Mouse (Mus musculus): ENCODE results near the gene Osgin1. TPM values are rescaled to one million over a fixed set of nuclear protein-coding genes. Genes with fewer than 3 reads are reported as not detected.

Gene Osgin1
- polyA plus RNA-seq, 1 experiment: 33.8 TPM

GRCm38 (mm10) chr8:119438876-119439275 lies 5.0 kb downstream of the Osgin1 start:
- H3K27ac ChIP-seq (ENCODE audit: insufficient read depth, low read depth, low read length): no peak overlapping the region
- TF ChIP-seq POLR2A (IDR thresholded peaks at IDR 0.05; ENCODE audit: borderline replicate concordance, low read depth, low read length) (no peak), CTCF (IDR thresholded peaks at IDR 0.05; ENCODE audit: low read depth, low read length) (no peak)
- H3K4me1 ChIP-seq (ENCODE audit: control insufficient read depth, insufficient read depth, low read length): peaks cover 55% of the 10 kb centered on the region
- peak overlapping the region; percentile 11; the same call in 1 of the 2 replicates for H3K4me3 ChIP-seq (ENCODE audit: insufficient read depth, low read length)

- H3K4me1 ChIP-seq (ENCODE audit: control insufficient read depth, insufficient read depth, low read length): peaks cover 55% of the 10 kb centered on the region
- H3K4me3 ChIP-seq (ENCODE audit: insufficient read depth, low read length): no peak overlapping the region
- H3K27ac ChIP-seq (ENCODE audit: insufficient read depth, low read depth, low read length): no peak overlapping the region
- TF ChIP-seq CTCF (IDR thresholded peaks at IDR 0.05; ENCODE audit: low read depth, low read length): no peak
- no peak for TF ChIP-seq POLR2A (IDR thresholded peaks at IDR 0.05; ENCODE audit: borderline replicate concordance, low read depth, low read length)
Measured at GRCm38 (mm10) chr8:119439424-119439823, 5.5 kb downstream of the Osgin1 start.

GRCm38 (mm10) chr8:119439893-119440249 lies 5.9 kb downstream of the Osgin1 start:
- Histone ChIP-seq H3K27ac (ENCODE audit: insufficient read depth, low read depth, low read length) (0 out of 2 replicates have a peak overlapping the region, but pooled peaks have one; percentile 0), H3K4me3 (ENCODE audit: insufficient read depth, low read length) (no peak overlapping the region), H3K4me1 (ENCODE audit: control insufficient read depth, insufficient read depth, low read length) (peaks cover 55% of the 10 kb centered on the region)
- TF ChIP-seq CTCF (IDR thresholded peaks at IDR 0.05; ENCODE audit: low read depth, low read length): no peak
- TF ChIP-seq POLR2A (IDR thresholded peaks at IDR 0.05; ENCODE audit: borderline replicate concordance, low read depth, low read length): no peak

- peak overlapping the region; percentile 45 for H3K27ac ChIP-seq (ENCODE audit: insufficient read depth, low read depth, low read length)
- H3K4me1 ChIP-seq (ENCODE audit: control insufficient read depth, insufficient read depth, low read length): peaks cover 52% of the 10 kb centered on the region
- TF ChIP-seq CTCF (IDR thresholded peaks at IDR 0.05; ENCODE audit: low read depth, low read length) (peak; percentile 48), POLR2A (IDR thresholded peaks at IDR 0.05; ENCODE audit: borderline replicate concordance, low read depth, low read length) (no peak)
- peak overlapping the region; percentile 46 for H3K4me3 ChIP-seq (ENCODE audit: insufficient read depth, low read length)
Measured at GRCm38 (mm10) chr8:119440250-119440951, 6.5 kb downstream of the Osgin1 start.

- Histone ChIP-seq H3K4me1 (ENCODE audit: control insufficient read depth, insufficient read depth, low read length) (peaks cover 47% of the 10 kb centered on the region), H3K27ac (ENCODE audit: insufficient read depth, low read depth, low read length) (no peak overlapping the region; the same call in 1 of the 2 replicates), H3K4me3 (ENCODE audit: insufficient read depth, low read length) (peak overlapping the region; percentile 46; the same call in 1 of the 2 replicates)
- TF ChIP-seq POLR2A (IDR thresholded peaks at IDR 0.05; ENCODE audit: borderline replicate concordance, low read depth, low read length): no peak
- TF ChIP-seq CTCF (IDR thresholded peaks at IDR 0.05; ENCODE audit: low read depth, low read length): no peak
Measured at GRCm38 (mm10) chr8:119440952-119441270, 7.0 kb downstream of the Osgin1 start.

GRCm38 (mm10) chr8:119442013-119442412 lies 8.1 kb downstream of the Osgin1 start:
- no peak overlapping the region for H3K4me3 ChIP-seq (ENCODE audit: insufficient read depth, low read length)
- H3K27ac ChIP-seq (ENCODE audit: insufficient read depth, low read depth, low read length): no peak overlapping the region
- TF ChIP-seq POLR2A (IDR thresholded peaks at IDR 0.05; ENCODE audit: borderline replicate concordance, low read depth, low read length): no peak
- no peak for TF ChIP-seq CTCF (IDR thresholded peaks at IDR 0.05; ENCODE audit: low read depth, low read length)
- H3K4me1 ChIP-seq (ENCODE audit: control insufficient read depth, insufficient read depth, low read length): peaks cover 41% of the 10 kb centered on the region

GRCm38 (mm10) chr8:119442970-119443369 lies 9.0 kb downstream of the Osgin1 start:
- Histone ChIP-seq H3K4me3 (ENCODE audit: insufficient read depth, low read length) (no peak overlapping the region), H3K4me1 (ENCODE audit: control insufficient read depth, insufficient read depth, low read length) (peaks cover 37% of the 10 kb centered on the region), H3K27ac (ENCODE audit: insufficient read depth, low read depth, low read length) (no peak overlapping the region)
- TF ChIP-seq CTCF (IDR thresholded peaks at IDR 0.05; ENCODE audit: low read depth, low read length) (no peak), POLR2A (IDR thresholded peaks at IDR 0.05; ENCODE audit: borderline replicate concordance, low read depth, low read length) (no peak)

- Histone ChIP-seq H3K27ac (ENCODE audit: insufficient read depth, low read depth, low read length) (no peak within 1 kb of the TSS), H3K4me1 (ENCODE audit: control insufficient read depth, insufficient read depth, low read length) (peaks cover 11% of the 10 kb centered on the region), H3K4me3 (ENCODE audit: insufficient read depth, low read length) (peak within 1 kb of the TSS; percentile 5; the same call in 1 of the 2 replicates)
- TF ChIP-seq CTCF (IDR thresholded peaks at IDR 0.05; ENCODE audit: low read depth, low read length) (peak; percentile 69), POLR2A (IDR thresholded peaks at IDR 0.05; ENCODE audit: borderline replicate concordance, low read depth, low read length) (no peak)
Measured at GRCm38 (mm10) chr8:119446211-119446989, 12.5 kb downstream of the Osgin1 start, which contains the start of gene Necab2. TSS of gene Necab2 (plus strand) at chr8:119446719.

- Histone ChIP-seq H3K27ac (ENCODE audit: insufficient read depth, low read depth, low read length) (no peak overlapping the region), H3K4me1 (ENCODE audit: control insufficient read depth, insufficient read depth, low read length) (peaks cover 5% of the 10 kb centered on the region), H3K4me3 (ENCODE audit: insufficient read depth, low read length) (no peak overlapping the region)
- TF ChIP-seq POLR2A (IDR thresholded peaks at IDR 0.05; ENCODE audit: borderline replicate concordance, low read depth, low read length) (no peak), CTCF (IDR thresholded peaks at IDR 0.05; ENCODE audit: low read depth, low read length) (no peak)
Measured at GRCm38 (mm10) chr8:119446990-119447780, 13.3 kb downstream of the Osgin1 start.

All from bone marrow macrophage, adult 2 months (primary cell).